In the genomic region with DNA sequence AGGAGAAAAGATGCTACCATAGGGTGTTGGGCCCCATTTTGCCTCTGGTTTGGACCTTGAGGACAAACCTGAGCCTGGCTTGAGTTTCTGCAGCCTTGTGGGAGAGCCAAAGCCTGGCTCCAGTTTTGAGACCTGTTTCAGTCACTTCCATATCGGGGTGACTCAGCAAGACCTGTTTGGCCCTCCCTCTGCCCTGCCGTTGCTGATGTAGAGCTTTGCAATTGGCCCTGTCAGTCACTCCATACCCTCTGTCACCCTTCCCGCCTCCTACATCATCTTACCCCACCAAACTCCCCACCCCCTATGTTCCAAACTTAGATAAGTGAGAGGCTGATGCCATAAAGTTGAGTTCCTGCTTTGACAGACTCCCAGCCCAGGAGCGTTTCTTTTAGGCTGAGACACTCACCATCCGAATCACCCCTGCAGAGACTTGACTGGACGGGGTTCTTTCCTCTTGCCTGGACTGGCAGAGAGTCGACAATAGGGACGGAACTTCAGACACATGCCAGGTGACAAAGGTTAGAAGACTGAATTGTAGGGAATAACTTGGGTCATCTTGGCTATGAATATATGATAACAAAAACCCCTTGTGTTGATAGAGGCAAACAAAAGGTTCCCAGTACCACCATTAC, we compare ENCODE assay signal across 30 mouse cellular contexts. TPM values are rescaled to one million over a fixed set of nuclear protein-coding genes. Genes with fewer than 3 reads are reported as not detected.
"Had no signal": no experiment of that assay in that cellular context is flagged by ENCODE, and none has a peak within 500 bp of the region (broad histone marks: within the 10 kb centered on the region; RNA-seq: fewer than 3 reads in every experiment).

No protein-coding gene starts in this region.

- DNase-seq: kidney, adult 9 months; kidney, postnatal 14 days; layer of hippocampus, adult 9-11 months; liver; lung, adult 18-20 months; lung, postnatal 10 days; lung, postnatal 4 days; retina, postnatal 1 day; right cerebral cortex, postnatal 25 days; spleen, adult 18-20 months; thymus, postnatal 25 days had no signal

- H3K4me2 ChIP-seq: limb, embryonic 13.5 days; liver, embryonic 12.5 days; liver, embryonic 15.5 days; lung, embryonic 15.5 days; midbrain, embryonic 11.5 days; midbrain, embryonic 15.5 days; neural tube, embryonic 13.5 days; stomach, embryonic 15.5 days had no signal

- H3K36me3 ChIP-seq: limb, embryonic 10.5 days; limb, embryonic 13.5 days; liver, embryonic 12.5 days; liver, embryonic 15.5 days; lung, embryonic 15.5 days; midbrain, embryonic 15.5 days; neural tube, embryonic 13.5 days; stomach, embryonic 15.5 days had no signal

- H3K4me3 ChIP-seq: layer of hippocampus, adult 2 months; limb, embryonic 10.5 days; limb, embryonic 13.5 days; liver, embryonic 12.5 days; liver, embryonic 15.5 days; lung, embryonic 15.5 days; midbrain, embryonic 15.5 days; neural tube, embryonic 13.5 days; stomach, embryonic 15.5 days had no signal

- H3K27me3 ChIP-seq: limb, embryonic 13.5 days; liver, embryonic 12.5 days; liver, embryonic 15.5 days; lung, embryonic 15.5 days; midbrain, embryonic 15.5 days; neural tube, embryonic 13.5 days; stomach, embryonic 15.5 days had no signal

- ATAC-seq: liver, embryonic 12.5 days; midbrain, embryonic 15.5 days had no signal

RNA-seq across cellular contexts. Expression of gene Loxl1, which starts 23.8 kb away (rescaled TPM):
- total RNA-seq: megakaryocyte progenitor cell, adult 5-6 weeks; megakaryocyte-erythroid progenitor cell, adult 5-6 weeks; neutrophil, adult 5-6 weeks had no signal

RNA-seq across cellular contexts. Expression of gene Tbc1d21, which starts 33.5 kb away (rescaled TPM):
- total RNA-seq: layer of hippocampus, adult 2 months; layer of hippocampus, postnatal 25 days; left cerebral cortex, adult 18-20 months; left cerebral cortex, postnatal 25 days; megakaryocyte progenitor cell, adult 5-6 weeks; megakaryocyte-erythroid progenitor cell, adult 5-6 weeks; neutrophil, adult 5-6 weeks had no signal
- polyA plus RNA-seq: kidney, embryonic 16.5 days; large intestine, adult 2 months; limb, embryonic 10.5 days; limb, embryonic 13.5 days; liver, embryonic 12.5 days; liver, embryonic 15.5 days; lung, embryonic 15.5 days; midbrain, embryonic 11.5 days; midbrain, embryonic 15.5 days; neural tube, embryonic 13.5 days; stomach, embryonic 15.5 days; thymus, postnatal 0 days had no signal
